Mouse (Mus musculus) heart, postnatal 0 days (tissue): ENCODE results near the gene Prkca.

Experiments used
- CTCF ChIP-seq: IDR thresholded peaks from 2 replicates; pipeline ENCODE4 v1.5.1; 2016; ENCODE audit warnings: antibody characterized with exemption, control low read depth, low read depth
- EP300 ChIP-seq: IDR thresholded peaks from 2 replicates; pipeline ENCODE4 v1.6.1; 2016; ENCODE audit warnings: antibody characterized with exemption, low read depth

- TF ChIP-seq CTCF (no peak), EP300 (no peak)
These were observed 439.6 kb downstream of the Prkca start for GRCm38 (mm10) chr11:107903966-107904605.
